ENCODE assay signal across 9 mouse cellular contexts in the genomic region with DNA sequence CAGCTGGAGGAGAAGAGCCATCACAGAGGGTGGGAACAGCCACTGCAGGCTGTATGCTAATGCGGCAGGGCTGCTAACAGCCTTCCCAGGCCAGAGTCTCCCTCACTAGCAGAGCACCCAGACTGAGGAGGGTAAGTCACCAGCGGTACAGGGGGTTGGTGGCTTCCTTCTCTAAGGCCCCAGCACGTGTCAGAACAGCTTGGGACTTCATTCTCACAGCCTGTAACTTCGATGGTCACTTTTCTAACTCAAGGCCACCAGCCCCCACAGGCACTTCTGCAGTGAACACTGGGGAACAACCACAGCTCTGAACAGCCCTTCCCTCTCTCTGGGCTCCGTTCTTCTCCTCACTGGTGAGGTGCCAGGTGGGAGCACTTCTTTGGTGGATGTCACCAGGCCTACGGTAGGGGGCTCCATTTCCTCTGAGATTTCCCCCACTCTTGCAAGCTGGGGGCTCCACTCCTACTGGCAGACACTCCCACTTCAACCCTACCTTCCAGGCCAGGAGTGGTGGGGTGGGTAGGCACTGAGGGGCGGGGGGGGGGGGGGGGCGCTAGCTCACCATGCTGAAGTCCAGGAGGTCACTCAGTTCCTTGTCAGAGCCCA. TPM values are rescaled to one million over a fixed set of nuclear protein-coding genes. Genes with fewer than 3 reads are reported as not detected.
DNase-seq lines count a peak whose midpoint lies in the region; ATAC-seq lines count a peak whose summit lies in the region.
"Had no signal": no experiment of that assay in that cellular context is flagged by ENCODE, and none has a peak within 500 bp of the region (broad histone marks: within the 10 kb centered on the region; RNA-seq: fewer than 3 reads in every experiment).

No protein-coding gene starts in this region.

- 0 out of 2 replicates have a peak overlapping the region, but pooled peaks have one; percentile 98 for H3K9ac ChIP-seq in neural tube, embryonic 13.5 days
- H3K9ac ChIP-seq in hindbrain, embryonic 14.5 days: no peak overlapping the region

- H3K27ac ChIP-seq in heart, embryonic 10.5 days: 0 out of 2 replicates have a peak overlapping the region, but pooled peaks have one; percentile 10
- H3K27ac ChIP-seq in neural tube, embryonic 13.5 days (replicated peaks): no peak overlapping the region
- no peak overlapping the region for H3K27ac ChIP-seq in hindbrain, embryonic 14.5 days

- intact Hi-C loops in heart, postnatal 36 days (cut with DNase I): loop anchor here (5.0 to 10.0 kb wide), 2 partner anchors 43 to 274 kb away; a partner anchor contains a TSS

- H3K4me1 ChIP-seq in heart, embryonic 10.5 days: peaks cover 24% of the 10 kb centered on the region
- H3K4me1 ChIP-seq in neural tube, embryonic 13.5 days (replicated peaks): peaks cover 32% of the 10 kb centered on the region
- H3K4me1 ChIP-seq in hindbrain, embryonic 14.5 days (replicated peaks; ENCODE audit: control insufficient read depth, insufficient read depth, low read length): peaks cover 21% of the 10 kb centered on the region

- H3K9me3 ChIP-seq in heart, embryonic 10.5 days: no peaks in the 10 kb centered on the region
- no peaks in the 10 kb centered on the region for H3K9me3 ChIP-seq in neural tube, embryonic 13.5 days
- H3K9me3 ChIP-seq in hindbrain, embryonic 14.5 days (ENCODE audit: control insufficient read depth, low read length): no peaks in the 10 kb centered on the region

- no peak overlapping the region for H3K4me3 ChIP-seq in heart, embryonic 10.5 days
- no peak overlapping the region for H3K4me3 ChIP-seq in neural tube, embryonic 13.5 days
- no peak overlapping the region for H3K4me3 ChIP-seq in hindbrain, embryonic 14.5 days (replicated peaks; ENCODE audit: low read length)

- ATAC-seq in neural tube, embryonic 13.5 days (ENCODE audit: low read depth): no peak
- no peak for ATAC-seq in hindbrain, embryonic 14.5 days (ENCODE audit: low FRiP score)

- 71% methylated on average over 8 of the region's 8 CpGs for WGBS in heart, embryonic 10.5 days
- 80% methylated on average over 8 of the region's 8 CpGs for WGBS in neural tube, embryonic 13.5 days
- 71% methylated on average over 7 of the region's 8 CpGs for WGBS in hindbrain, embryonic 14.5 days

- DNase-seq in heart, embryonic 10.5 days (ENCODE audit: low spot score): no peak
- DNase-seq in heart, postnatal 36 days: no peak
- DNase-seq in neural tube, embryonic 10.5 days (ENCODE audit: extremely low spot score, low spot score): no peak
- DNase-seq in hindbrain, embryonic 14.5 days (ENCODE audit: low spot score): no peak
- DNase-seq in thymus, postnatal 25 days: peak; percentile 35
- no peak for DNase-seq in adrenal gland, postnatal 10 days
- no peak for DNase-seq in frontal cortex, postnatal 10 days (ENCODE audit: low spot score in 2 of 2)
- DNase-seq: kidney, postnatal 25 days had no signal

- H3K36me3 ChIP-seq in heart, embryonic 10.5 days: peaks cover 58% of the 10 kb centered on the region
- H3K36me3 ChIP-seq in neural tube, embryonic 13.5 days: peaks cover 52% of the 10 kb centered on the region
- peaks cover 56% of the 10 kb centered on the region for H3K36me3 ChIP-seq in hindbrain, embryonic 14.5 days (replicated peaks; ENCODE audit: control insufficient read depth, insufficient read depth)

- no peaks in the 10 kb centered on the region for H3K27me3 ChIP-seq in heart, embryonic 10.5 days (ENCODE audit: insufficient read depth, poor library complexity, severe bottlenecking)
- no peaks in the 10 kb centered on the region for H3K27me3 ChIP-seq in neural tube, embryonic 13.5 days
- no peaks in the 10 kb centered on the region for H3K27me3 ChIP-seq in hindbrain, embryonic 14.5 days (ENCODE audit: control insufficient read depth, insufficient read depth, low read length)

- H3K4me2 ChIP-seq in neural tube, embryonic 13.5 days: peak overlapping the region; percentile 74; the same call in 1 of the 2 replicates
- peak overlapping the region; percentile 62; the same call in 1 of the 2 replicates for H3K4me2 ChIP-seq in hindbrain, embryonic 14.5 days (replicated peaks)

RNA-seq across cellular contexts. Expression of a gene that starts 3.0 kb away (rescaled TPM):
- 80.6 and 140 TPM in 2 replicates for polyA plus RNA-seq in heart, embryonic 10.5 days (2016; fragmentation: Nextera tagmentation; extraction: Ambion mirVana)
- total RNA-seq in heart, postnatal 36 days (2021): 10 to 100 TPM; 17.9 to 20.9 TPM
- polyA plus RNA-seq in neural tube, embryonic 13.5 days (2015; fragmentation: Nextera tagmentation; extraction: Ambion mirVana): 62.1 and 70.4 TPM in 2 replicates
- 41.3 and 46.5 TPM in 2 replicates for polyA plus RNA-seq in hindbrain, embryonic 14.5 days (2014; fragmentation: Nextera tagmentation; extraction: Ambion mirVana)
- 10 to 100 TPM; 58.1 to 77.1 TPM for total RNA-seq in adrenal gland, postnatal 10 days (2021)

RNA-seq across cellular contexts. Expression of a gene that starts 23.8 kb away (rescaled TPM):
- polyA plus RNA-seq in heart, embryonic 10.5 days (2016; fragmentation: Nextera tagmentation; extraction: Ambion mirVana): 973 and 1,195 TPM in 2 replicates
- 1,000 to 10,000 TPM; 1,920 to 2,020 TPM for total RNA-seq in heart, postnatal 36 days (2021)
- 462 and 574 TPM in 2 replicates for polyA plus RNA-seq in neural tube, embryonic 13.5 days (2015; fragmentation: Nextera tagmentation; extraction: Ambion mirVana)
- polyA plus RNA-seq in hindbrain, embryonic 14.5 days (2014; fragmentation: Nextera tagmentation; extraction: Ambion mirVana): 675 and 804 TPM in 2 replicates
- 1,000 to 10,000 TPM; 1,321 to 1,365 TPM for total RNA-seq in adrenal gland, postnatal 10 days (2021)

RNA-seq across cellular contexts. Expression of a gene that starts 31.1 kb away (rescaled TPM):
- 237 and 315 TPM in 2 replicates for polyA plus RNA-seq in heart, embryonic 10.5 days (2016; fragmentation: Nextera tagmentation; extraction: Ambion mirVana)
- total RNA-seq in heart, postnatal 36 days (2021): 10 to 100 TPM; 82.1 to 82.2 TPM
- polyA plus RNA-seq in neural tube, embryonic 13.5 days (2015; fragmentation: Nextera tagmentation; extraction: Ambion mirVana): 238 and 241 TPM in 2 replicates
- 152 and 161 TPM in 2 replicates for polyA plus RNA-seq in hindbrain, embryonic 14.5 days (2014; fragmentation: Nextera tagmentation; extraction: Ambion mirVana)
- total RNA-seq in adrenal gland, postnatal 10 days (2021): 100 to 1,000 TPM; 103 to 113 TPM

RNA-seq across cellular contexts. Expression of a gene that starts 43.0 kb away (rescaled TPM):
- 2.1 and 5.0 TPM in 2 replicates for polyA plus RNA-seq in heart, embryonic 10.5 days (2016; fragmentation: Nextera tagmentation; extraction: Ambion mirVana)
- total RNA-seq in heart, postnatal 36 days (2021): 1 to 10 TPM; 8.1 to 8.6 TPM
- 15.6 and 16.7 TPM in 2 replicates for polyA plus RNA-seq in neural tube, embryonic 13.5 days (2015; fragmentation: Nextera tagmentation; extraction: Ambion mirVana)
- polyA plus RNA-seq in hindbrain, embryonic 14.5 days (2014; fragmentation: Nextera tagmentation; extraction: Ambion mirVana): 12.3 and 13.3 TPM in 2 replicates
- total RNA-seq in adrenal gland, postnatal 10 days (2021): 10 to 100 TPM; 19.6 to 21.8 TPM
